Comparison of ENCODE assay signal across 30 mouse cellular contexts in the genomic region with DNA sequence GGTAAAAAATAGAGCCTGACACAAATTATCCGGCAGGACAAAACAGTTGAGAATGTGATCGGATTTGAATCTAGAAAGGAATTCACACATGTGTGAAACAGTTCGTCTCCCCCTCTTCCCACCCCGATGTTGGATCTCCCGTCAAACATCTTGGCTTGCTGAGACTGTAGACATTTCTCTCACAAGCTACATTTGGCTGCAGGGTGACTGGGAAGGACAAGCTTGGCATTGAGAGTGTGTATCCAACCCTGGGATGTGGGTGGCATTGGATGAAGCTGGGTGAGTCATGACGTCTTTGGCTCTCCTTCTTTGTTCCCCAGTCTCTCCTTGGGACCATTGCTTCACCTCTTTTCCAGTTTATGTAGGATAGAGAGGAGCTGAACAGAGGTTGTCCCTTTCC. TPM values are rescaled to one million over a fixed set of nuclear protein-coding genes. Genes with fewer than 3 reads are reported as not detected.
DNase-seq lines count a peak whose midpoint lies in the region; ATAC-seq and TF ChIP-seq lines count a peak whose summit lies in the region.
"Had no signal": no experiment of that assay in that cellular context is flagged by ENCODE, and none has a peak within 500 bp of the region (broad histone marks: within the 10 kb centered on the region; RNA-seq: fewer than 3 reads in every experiment).

No protein-coding gene starts in this region.

- no peaks in the 10 kb centered on the region for H3K9me3 ChIP-seq in lung, postnatal 0 days (ENCODE audit: low read length)
- no peaks in the 10 kb centered on the region for H3K9me3 ChIP-seq in liver, embryonic 11.5 days (ENCODE audit: control insufficient read depth, low read length)
- H3K9me3 ChIP-seq: forebrain, embryonic 10.5 days; forebrain, embryonic 15.5 days; heart, embryonic 15.5 days; hindbrain, embryonic 12.5 days; kidney, embryonic 15.5 days; liver, embryonic 13.5 days; midbrain, embryonic 10.5 days; midbrain, embryonic 15.5 days; neural tube, embryonic 15.5 days had no signal

- H3K4me2 ChIP-seq in lung, postnatal 0 days (replicated peaks; ENCODE audit: low read depth, low read length): no peak overlapping the region
- H3K4me2 ChIP-seq in liver, embryonic 11.5 days: no peak overlapping the region
- H3K4me2 ChIP-seq: forebrain, embryonic 15.5 days; heart, embryonic 15.5 days; hindbrain, embryonic 12.5 days; kidney, embryonic 15.5 days; liver, embryonic 13.5 days; midbrain, embryonic 15.5 days; neural tube, embryonic 15.5 days had no signal

- H3K9ac ChIP-seq in lung, postnatal 0 days (replicated peaks; ENCODE audit: low read depth): no peak overlapping the region
- no peak overlapping the region for H3K9ac ChIP-seq in liver, embryonic 11.5 days (ENCODE audit: low read depth, low read length)
- H3K9ac ChIP-seq: forebrain, embryonic 15.5 days; heart, embryonic 15.5 days; hindbrain, embryonic 12.5 days; kidney, embryonic 15.5 days; liver, embryonic 13.5 days; midbrain, embryonic 15.5 days; neural tube, embryonic 15.5 days had no signal

- H3K4me1 ChIP-seq in lung, postnatal 0 days (ENCODE audit: insufficient read depth, low read depth, low read length): no peaks in the 10 kb centered on the region
- no peaks in the 10 kb centered on the region for H3K4me1 ChIP-seq in kidney, adult 2 months (ENCODE audit: control insufficient read depth, insufficient read depth, low read length)
- no peaks in the 10 kb centered on the region for H3K4me1 ChIP-seq in liver, embryonic 11.5 days (replicated peaks; ENCODE audit: control insufficient read depth, insufficient read depth, low read length)
- H3K4me1 ChIP-seq: forebrain, embryonic 15.5 days; hindbrain, embryonic 12.5 days; kidney, embryonic 15.5 days; liver, embryonic 13.5 days; neural tube, embryonic 15.5 days had no signal

- peak; percentile 9 to 12 for DNase-seq in frontal cortex, postnatal 36 days (ENCODE audit: low spot score in 2 of 2)
- no peak for DNase-seq in frontal cortex, postnatal 14 days (ENCODE audit: low spot score in 2 of 2)
- no peak for DNase-seq in lung, postnatal 0 days (ENCODE audit: low spot score)
- DNase-seq in lung, postnatal 4 days: no peak
- peak; percentile 10 for DNase-seq in fat pad, adult 2 months (ENCODE audit: extremely low read depth, low read depth, low spot score)
- no peak for DNase-seq in kidney, adult 2 months
- no peak for DNase-seq in liver, embryonic 11.5 days (ENCODE audit: low spot score)
- DNase-seq: adrenal gland, postnatal 25 days; cerebellum, adult 8-10 months; cerebellum, postnatal 36 days; gastrocnemius, postnatal 36 days; heart, postnatal 36 days; kidney, adult 11 months; kidney, postnatal 25 days; left cerebral cortex, postnatal 4 days; liver, embryonic 13.5 days; lung, adult 18-20 months; lung, postnatal 10 days; retina, postnatal 1 day; spleen, adult 18-20 months; thymus, adult 2 months had no signal

- H3K4me3 ChIP-seq in lung, postnatal 0 days (ENCODE audit: low read depth, low read length): no peak overlapping the region
- no peak overlapping the region for H3K4me3 ChIP-seq in kidney, adult 2 months (ENCODE audit: insufficient read depth, low read depth, low read length)
- H3K4me3 ChIP-seq in liver, embryonic 11.5 days (ENCODE audit: low read depth, low read length): no peak overlapping the region
- H3K4me3 ChIP-seq: forebrain, embryonic 10.5 days; forebrain, embryonic 15.5 days; heart, embryonic 15.5 days; hindbrain, embryonic 12.5 days; kidney, embryonic 15.5 days; liver, embryonic 13.5 days; midbrain, embryonic 10.5 days; midbrain, embryonic 15.5 days; neural tube, embryonic 15.5 days had no signal

- TF ChIP-seq CTCF in lung, postnatal 0 days (IDR thresholded peaks at IDR 0.05): no peak
- no peak for TF ChIP-seq CTCF in kidney, adult 2 months (conservative IDR thresholded peaks at IDR 0.05; ENCODE audit: insufficient read depth, insufficient read length, low read depth, low read length)

- H3K36me3 ChIP-seq in lung, postnatal 0 days (ENCODE audit: insufficient read depth, low read length): no peaks in the 10 kb centered on the region
- no peaks in the 10 kb centered on the region for H3K36me3 ChIP-seq in kidney, adult 2 months (ENCODE audit: control insufficient read depth, insufficient read depth, low read length)
- no peaks in the 10 kb centered on the region for H3K36me3 ChIP-seq in liver, embryonic 11.5 days (ENCODE audit: control insufficient read depth, insufficient read depth, low read length)
- H3K36me3 ChIP-seq: forebrain, embryonic 10.5 days; forebrain, embryonic 15.5 days; heart, embryonic 15.5 days; hindbrain, embryonic 12.5 days; kidney, embryonic 15.5 days; liver, embryonic 13.5 days; midbrain, embryonic 10.5 days; midbrain, embryonic 15.5 days; neural tube, embryonic 15.5 days had no signal

- 75% methylated on average over 6 of the region's 6 CpGs for WGBS in lung, postnatal 0 days
- 91% methylated on average over 6 of the region's 6 CpGs for WGBS in kidney, adult 2 months
- 82% methylated on average over 6 of the region's 6 CpGs for WGBS in liver, embryonic 11.5 days

- TF ChIP-seq POLR2A in kidney, adult 2 months (IDR thresholded peaks at IDR 0.05; ENCODE audit: low read depth, low read length): no peak

- TF ChIP-seq EP300 in lung, postnatal 0 days (IDR thresholded peaks at IDR 0.05): no peak

- H3K27me3 ChIP-seq in lung, postnatal 0 days (replicated peaks; ENCODE audit: insufficient read depth, low read length): no peaks in the 10 kb centered on the region
- no peaks in the 10 kb centered on the region for H3K27me3 ChIP-seq in kidney, adult 2 months (replicated peaks; ENCODE audit: control insufficient read depth, insufficient read depth, low read length)
- no peaks in the 10 kb centered on the region for H3K27me3 ChIP-seq in liver, embryonic 11.5 days (replicated peaks; ENCODE audit: control insufficient read depth, insufficient read depth, low read length)
- H3K27me3 ChIP-seq: forebrain, embryonic 15.5 days; heart, embryonic 15.5 days; kidney, embryonic 15.5 days; liver, embryonic 13.5 days; neural tube, embryonic 15.5 days had no signal

- H3K27ac ChIP-seq in lung, postnatal 0 days (ENCODE audit: low read length): peak overlapping the region; percentile 26; the same call in 1 of the 2 replicates
- H3K27ac ChIP-seq in kidney, adult 2 months (ENCODE audit: insufficient read depth, low read depth, low read length): no peak overlapping the region
- H3K27ac ChIP-seq in liver, embryonic 11.5 days (ENCODE audit: low read depth, low read length): no peak overlapping the region
- H3K27ac ChIP-seq: forebrain, embryonic 10.5 days; forebrain, embryonic 15.5 days; heart, embryonic 15.5 days; hindbrain, embryonic 12.5 days; kidney, embryonic 15.5 days; liver, embryonic 13.5 days; midbrain, embryonic 10.5 days; midbrain, embryonic 15.5 days; neural tube, embryonic 15.5 days; stomach, postnatal 0 days had no signal

- ATAC-seq in lung, postnatal 0 days: no peak
- no peak for ATAC-seq in liver, embryonic 11.5 days (replicated peaks; ENCODE audit: low FRiP score)
- ATAC-seq: forebrain, embryonic 15.5 days; midbrain, embryonic 15.5 days had no signal

RNA-seq across cellular contexts. Expression of a gene that starts 16.4 kb away (rescaled TPM):
- 78.2 and 113 TPM in 2 replicates for polyA plus RNA-seq in lung, postnatal 0 days (2015; fragmentation: Nextera tagmentation; extraction: Ambion mirVana)
- 15.8 and 25.2 TPM in 2 replicates for polyA plus RNA-seq in kidney, adult 2 months (2012; rRNA removed)
- 31.4 and 35.8 TPM in 2 replicates for polyA plus RNA-seq in liver, embryonic 11.5 days (2014; fragmentation: Nextera tagmentation; extraction: Ambion mirVana)

Comparison
In these comparisons a context has a peak if more than half of its experiments do, and no peak if none do; other contexts are left out.
1. DNase-seq: peak in frontal cortex, postnatal 36 days (2 of 2) and fat pad, adult 2 months (single experiment); none in frontal cortex, postnatal 14 days (0 of 2), lung, postnatal 0 days (single experiment), lung, postnatal 4 days (0 of 2), kidney, adult 2 months (single experiment) and liver, embryonic 11.5 days (single experiment).